Mouse (Mus musculus): ENCODE data around the gene Dagla.

DNA sequence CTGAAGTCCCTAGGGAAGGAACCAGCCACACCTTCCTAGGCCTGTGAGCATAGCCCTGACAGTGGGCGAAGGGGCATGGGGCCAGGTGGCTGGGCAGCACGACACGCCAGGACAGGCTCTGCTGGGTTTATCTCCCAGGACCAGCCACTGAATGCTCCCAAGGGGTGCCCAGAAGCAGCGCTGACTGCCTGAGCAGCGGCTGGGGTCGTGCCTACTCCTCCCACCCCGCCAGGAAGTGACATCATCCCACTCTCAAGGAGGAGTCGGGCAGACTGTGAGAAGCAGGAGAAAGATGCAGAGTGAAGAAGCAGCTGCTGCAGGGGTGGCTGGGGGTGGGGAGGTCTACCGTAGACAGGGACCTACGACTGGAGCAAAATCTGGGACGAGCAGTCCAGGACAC lies 31.9 kb downstream of the Dagla start:
- TF ChIP-seq CTCF (IDR thresholded peaks at IDR 0.05; ENCODE audit: low read depth, low read length) (no peak), POLR2AphosphoS5 (IDR thresholded peaks at IDR 0.05; ENCODE audit: insufficient replicate concordance, low read depth, low read length) (no peak), GATA1 (IDR thresholded peaks at IDR 0.05; ENCODE audit: borderline replicate concordance, low read length) (no peak), TAL1 (conservative IDR thresholded peaks at IDR 0.05; ENCODE audit: low read depth, low read length) (no peak), GATA2 (IDR thresholded peaks at IDR 0.05; ENCODE audit: borderline replicate concordance, low read depth, low read length) (no peak)

Data from G1E (cell line).